28 mouse cellular contexts compared by ENCODE assay signal in the genomic region with DNA sequence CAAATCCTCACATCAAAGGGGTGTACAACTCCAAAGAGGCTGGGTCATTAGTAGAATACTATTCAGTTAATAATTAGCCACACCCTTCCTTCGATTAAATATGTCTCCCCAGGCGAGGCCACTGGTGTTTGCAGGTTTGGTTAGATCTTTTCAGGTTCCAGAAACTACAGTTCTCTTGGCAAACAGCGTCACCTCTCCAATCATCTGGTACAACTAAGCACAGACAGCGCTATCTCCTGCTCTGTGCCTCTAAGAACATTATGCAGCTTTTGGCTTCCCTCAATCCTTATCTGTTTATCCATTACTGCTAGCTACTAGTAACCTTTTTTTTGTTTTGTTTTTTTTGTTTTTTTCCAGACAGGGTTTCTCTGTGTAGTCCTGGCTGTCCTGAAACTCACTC. TPM values are rescaled to one million over a fixed set of nuclear protein-coding genes. Genes with fewer than 3 reads are reported as not detected.
DNase-seq lines count a peak whose midpoint lies in the region; ATAC-seq and TF ChIP-seq lines count a peak whose summit lies in the region.
"Had no signal": no experiment of that assay in that cellular context is flagged by ENCODE, and none has a peak within 500 bp of the region (broad histone marks: within the 10 kb centered on the region; RNA-seq: fewer than 3 reads in every experiment).

No protein-coding gene starts in this region.

- 21% methylated on average over 4 of the region's 4 CpGs for WGBS in liver, adult 2 months
- WGBS in liver, embryonic 12.5 days (ENCODE audit: insufficient replicate concordance): 56% methylated on average over 4 of the region's 4 CpGs
- 71% methylated on average over 4 of the region's 4 CpGs for WGBS in intestine, embryonic 16.5 days

- no peaks in the 10 kb centered on the region for H3K9me3 ChIP-seq in liver, embryonic 12.5 days (replicated peaks)
- H3K9me3 ChIP-seq in intestine, embryonic 16.5 days (ENCODE audit: control insufficient read depth, low read length): no peaks in the 10 kb centered on the region
- H3K9me3 ChIP-seq: embryonic facial prominence, embryonic 13.5 days; embryonic facial prominence, embryonic 15.5 days; forebrain, embryonic 10.5 days; forebrain, embryonic 12.5 days; G1E had no signal

- 0 out of 2 replicates have a peak, but pooled peaks cover 1% of the 10 kb centered on the region for H3K4me1 ChIP-seq in liver, adult 2 months (ENCODE audit: control insufficient read depth, insufficient read depth, low read length)
- peaks cover 6% of the 10 kb centered on the region; the same call in 1 of the 2 replicates for H3K4me1 ChIP-seq in liver, embryonic 12.5 days
- H3K4me1 ChIP-seq in intestine, embryonic 16.5 days (ENCODE audit: control insufficient read depth, insufficient read depth, low read length): no peaks in the 10 kb centered on the region
- H3K4me1 ChIP-seq: embryonic facial prominence, embryonic 13.5 days; embryonic facial prominence, embryonic 15.5 days; forebrain, embryonic 10.5 days; forebrain, embryonic 12.5 days had no signal

- no peak for TF ChIP-seq POLR2A in liver, adult 2 months (IDR thresholded peaks at IDR 0.05; ENCODE audit: extremely low read depth, insufficient read depth, low read length)

- H3K36me3 ChIP-seq in liver, adult 2 months (ENCODE audit: control insufficient read depth, insufficient read depth, low read length): peaks cover 4% of the 10 kb centered on the region
- no peaks in the 10 kb centered on the region for H3K36me3 ChIP-seq in liver, embryonic 12.5 days
- no peaks in the 10 kb centered on the region for H3K36me3 ChIP-seq in intestine, embryonic 16.5 days (ENCODE audit: control insufficient read depth, insufficient read depth, low read length)
- H3K36me3 ChIP-seq: embryonic facial prominence, embryonic 13.5 days; embryonic facial prominence, embryonic 15.5 days; forebrain, embryonic 10.5 days; forebrain, embryonic 12.5 days; G1E had no signal

- 0 out of 2 replicates have a peak overlapping the region, but pooled peaks have one; percentile 13 for H3K27ac ChIP-seq in liver, adult 2 months (replicated peaks; ENCODE audit: insufficient read depth, low read depth, low read length)
- no peak overlapping the region for H3K27ac ChIP-seq in liver, embryonic 12.5 days
- H3K27ac ChIP-seq in intestine, embryonic 16.5 days (ENCODE audit: low read length): no peak overlapping the region
- H3K27ac ChIP-seq: embryonic facial prominence, embryonic 13.5 days; embryonic facial prominence, embryonic 15.5 days; forebrain, embryonic 10.5 days; forebrain, embryonic 12.5 days had no signal

- ATAC-seq in liver, embryonic 12.5 days: no peak
- peak; percentile 56; the same call in 1 of the 2 replicates for ATAC-seq in megakaryocyte-erythroid progenitor cell, adult 5-6 weeks (replicated peaks; ENCODE audit: low FRiP score, low TSS enrichment, poor library complexity, severe bottlenecking)
- ATAC-seq in intestine, embryonic 16.5 days: no peak
- ATAC-seq: CD4-positive, CD25-positive, alpha-beta regulatory T cell, adult 4 months; forebrain, embryonic 14.5 days; forebrain, embryonic 16.5 days had no signal

- peak; percentile 77 for DNase-seq in liver, adult 2 months (ENCODE audit: extremely low read depth, low read depth, low spot score)
- no peak for DNase-seq in ovary, postnatal 10 days (ENCODE audit: low spot score)
- DNase-seq: adrenal gland, adult 2 months; adrenal gland, postnatal 10 days; adrenal gland, postnatal 25 days; B cell, adult 2 months; cerebellum, adult 11 months; cerebellum, adult 18-20 months; cerebellum, adult 8-10 months; cerebellum, adult 9-11 months; cerebellum, postnatal 14 days; cerebellum, postnatal 36 days; embryo, embryonic 11 days had no signal

- H3K4me2 ChIP-seq in liver, embryonic 12.5 days: no peak overlapping the region
- H3K4me2 ChIP-seq in intestine, embryonic 16.5 days (ENCODE audit: low read depth, low read length): no peak overlapping the region
- H3K4me2 ChIP-seq: embryonic facial prominence, embryonic 13.5 days; embryonic facial prominence, embryonic 15.5 days; forebrain, embryonic 12.5 days had no signal

- H3K9ac ChIP-seq in liver, adult 2 months (ENCODE audit: low read depth, low read length): no peak overlapping the region
- H3K9ac ChIP-seq in liver, embryonic 12.5 days: no peak overlapping the region
- H3K9ac ChIP-seq in intestine, embryonic 16.5 days (ENCODE audit: low read depth, low read length): no peak overlapping the region
- H3K9ac ChIP-seq: embryonic facial prominence, embryonic 13.5 days; embryonic facial prominence, embryonic 15.5 days; forebrain, embryonic 12.5 days had no signal

- TF ChIP-seq CTCF in liver, adult 2 months (IDR thresholded peaks at IDR 0.05; ENCODE audit: low read depth, low read length): no peak

- H3K79me2 ChIP-seq in liver, adult 2 months (ENCODE audit: control insufficient read depth, insufficient read depth, low read length): peaks cover 4% of the 10 kb centered on the region; the same call in 1 of the 2 replicates

- H3K4me3 ChIP-seq in liver, adult 2 months (ENCODE audit: insufficient read depth, low read depth, low read length): no peak overlapping the region
- H3K4me3 ChIP-seq in liver, embryonic 12.5 days: no peak overlapping the region
- H3K4me3 ChIP-seq in intestine, embryonic 16.5 days (ENCODE audit: low read length): no peak overlapping the region
- H3K4me3 ChIP-seq: embryonic facial prominence, embryonic 13.5 days; embryonic facial prominence, embryonic 15.5 days; erythroblast, embryonic 14.5 days; forebrain, embryonic 10.5 days; forebrain, embryonic 12.5 days had no signal

- H3K27me3 ChIP-seq in liver, adult 2 months (ENCODE audit: control insufficient read depth, insufficient read depth, low read length): no peaks in the 10 kb centered on the region
- H3K27me3 ChIP-seq in liver, embryonic 12.5 days (replicated peaks): no peaks in the 10 kb centered on the region
- no peaks in the 10 kb centered on the region for H3K27me3 ChIP-seq in intestine, embryonic 16.5 days (replicated peaks; ENCODE audit: control insufficient read depth, insufficient read depth, low read length)
- H3K27me3 ChIP-seq: CH12.LX; embryonic facial prominence, embryonic 13.5 days; embryonic facial prominence, embryonic 15.5 days; forebrain, embryonic 12.5 days had no signal

RNA-seq across cellular contexts. Expression of a gene that starts 10.6 kb away (rescaled TPM):
- total RNA-seq in liver, adult 2 months (2014; rRNA removed): 84.8 and 91.8 TPM in 2 replicates
- polyA plus RNA-seq in liver, adult 2 months (2012; rRNA removed): 159 and 196 TPM in 2 replicates
- 1.2 and 1.4 TPM in 2 replicates for polyA plus RNA-seq in liver, embryonic 12.5 days (2016; fragmentation: Nextera tagmentation; extraction: Ambion mirVana)
- not detected in 2 replicates for total RNA-seq in megakaryocyte-erythroid progenitor cell, adult 5-6 weeks (2014; fragmentation: Nextera tagmentation)
- total RNA-seq in megakaryocyte-erythroid progenitor cell, adult 5-6 weeks (2017): not detected in 2 replicates
- 14.3 and 16.7 TPM in 2 replicates for polyA plus RNA-seq in intestine, embryonic 16.5 days (2015; fragmentation: Nextera tagmentation; extraction: Ambion mirVana)
- total RNA-seq: adrenal gland, postnatal 25 days; CH12.LX; common myeloid progenitor, adult 5-6 weeks; G1E had no signal
- polyA plus RNA-seq: embryonic facial prominence, embryonic 11.5 days; embryonic facial prominence, embryonic 13.5 days; embryonic facial prominence, embryonic 15.5 days; forebrain, embryonic 10.5 days; forebrain, embryonic 12.5 days; forebrain, embryonic 14.5 days; forebrain, embryonic 16.5 days; G1E had no signal

RNA-seq across cellular contexts. Expression of a gene that starts 15.4 kb away (rescaled TPM):
- total RNA-seq in liver, adult 2 months (2014; rRNA removed): 71.2 and 76.2 TPM in 2 replicates
- 182 and 219 TPM in 2 replicates for polyA plus RNA-seq in liver, adult 2 months (2012; rRNA removed)
- 16.1 and 17.0 TPM in 2 replicates for polyA plus RNA-seq in liver, embryonic 12.5 days (2016; fragmentation: Nextera tagmentation; extraction: Ambion mirVana)
- total RNA-seq in megakaryocyte-erythroid progenitor cell, adult 5-6 weeks (2014; fragmentation: Nextera tagmentation): 17.1 and 34.5 TPM in 2 replicates
- 5.9 and 21.1 TPM in 2 replicates for total RNA-seq in megakaryocyte-erythroid progenitor cell, adult 5-6 weeks (2017)
- polyA plus RNA-seq in intestine, embryonic 16.5 days (2015; fragmentation: Nextera tagmentation; extraction: Ambion mirVana): 39.1 and 45.5 TPM in 2 replicates

RNA-seq across cellular contexts. Expression of a gene that starts 25.4 kb away (rescaled TPM):
- total RNA-seq in liver, adult 2 months (2014; rRNA removed): not detected in 2 replicates
- polyA plus RNA-seq in liver, adult 2 months (2012; rRNA removed): 0.15 TPM in 1 of 2 replicates, not detected in the other
- polyA plus RNA-seq in liver, embryonic 12.5 days (2016; fragmentation: Nextera tagmentation; extraction: Ambion mirVana): 0.64 and 0.71 TPM in 2 replicates
- total RNA-seq in megakaryocyte-erythroid progenitor cell, adult 5-6 weeks (2014; fragmentation: Nextera tagmentation): not detected in 2 replicates
- total RNA-seq in megakaryocyte-erythroid progenitor cell, adult 5-6 weeks (2017): 1.1 TPM in 1 of 2 replicates, not detected in the other
- 6.5 and 7.9 TPM in 2 replicates for polyA plus RNA-seq in intestine, embryonic 16.5 days (2015; fragmentation: Nextera tagmentation; extraction: Ambion mirVana)
- total RNA-seq: adrenal gland, adult 2 months; adrenal gland, postnatal 10 days; adrenal gland, postnatal 25 days had no signal
- polyA plus RNA-seq: adrenal gland, adult 2 months; embryonic facial prominence, embryonic 11.5 days; embryonic facial prominence, embryonic 13.5 days; forebrain, embryonic 12.5 days; forebrain, embryonic 14.5 days; forebrain, embryonic 16.5 days had no signal
